Mouse (Mus musculus) heart, adult 2 months (tissue): ENCODE measurements around the gene Ddx28.

Experiments used
- CTCF ChIP-seq: fragments of 200-600 bp; IDR thresholded peaks from 2 replicates; pipeline ENCODE4 v1.8.1; 2022; ENCODE audit warnings: antibody characterized with exemption, mild to moderate bottlenecking, moderate library complexity
- EP300 ChIP-seq: fragments of 200-500 bp; IDR thresholded peaks from 2 replicates; pipeline ENCODE4 v1.6.1; 2011; ENCODE audit warnings: low read depth, low read length, control low read depth; ENCODE audit not compliant: insufficient read depth
- POLR2A ChIP-seq: fragments of 200-500 bp; IDR thresholded peaks from 2 replicates; pipeline ENCODE4 v1.6.1; 2011; ENCODE audit warnings: mild to moderate bottlenecking, low read depth, low read length, control low read depth; ENCODE audit not compliant: insufficient read depth

DNA sequence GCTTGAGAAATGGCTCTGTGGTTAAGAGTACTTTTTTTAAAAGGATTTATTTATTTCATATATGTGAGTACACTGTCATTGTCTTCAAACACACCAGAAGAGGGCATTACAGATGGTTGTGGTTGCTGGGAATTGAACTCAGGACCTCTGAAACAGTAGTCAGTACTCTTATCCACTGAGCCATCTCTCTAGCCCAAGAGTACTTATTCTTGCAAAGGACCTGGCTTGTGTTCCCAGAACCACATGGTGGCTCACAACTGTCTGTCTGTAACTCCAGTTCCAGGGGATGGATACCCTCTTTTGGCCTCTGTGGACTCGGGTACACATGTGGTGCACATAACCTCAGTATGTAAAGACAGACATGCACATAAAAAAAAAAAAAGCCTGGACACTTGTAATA, 42.3 kb downstream of the Ddx28 start:
- no peak for TF ChIP-seq CTCF
- no peak for TF ChIP-seq EP300
- no peak for TF ChIP-seq POLR2A
